Mouse (Mus musculus) embryonic facial prominence, embryonic 13.5 days (tissue): ENCODE measurements around the gene Nek6. TPM values are rescaled to one million over a fixed set of nuclear protein-coding genes. Genes with fewer than 3 reads are reported as not detected.

Experiments used
- ATAC-seq: fragments of 200-750 bp; cut with Nextera tagmentation; 2 replicates; pipeline ENCODE4 v1.8.0; 2017; ENCODE audit warnings: low read depth; ENCODE audit not compliant: insufficient number of reproducible peaks, insufficient read depth, low FRiP score, low TSS enrichment
- H3K27ac ChIP-seq: fragments of 300-500 bp; sonication (generic); 2 replicates; pipeline ENCODE4 v1.5.1; 2015; ENCODE audit warnings: moderate library complexity, mild to moderate bottlenecking, inconsistent platforms
- H3K27me3 ChIP-seq: fragments of 300-500 bp; sonication (generic); 2 replicates; pipeline ENCODE4 v1.6.1; 2015; ENCODE audit warnings: mild to moderate bottlenecking, inconsistent platforms
- H3K36me3 ChIP-seq: fragments of 300-500 bp; sonication (generic); 2 replicates; pipeline ENCODE4 v1.6.1; 2015; ENCODE audit warnings: mild to moderate bottlenecking, inconsistent platforms
- H3K4me1 ChIP-seq: fragments of 300-500 bp; sonication (generic); 2 replicates; pipeline ENCODE4 v1.6.1; 2015; ENCODE audit warnings: inconsistent platforms
- H3K4me2 ChIP-seq: fragments of 300-500 bp; sonication (generic); 2 replicates; pipeline ENCODE4 v1.6.1; 2015; ENCODE audit warnings: moderate library complexity, mild to moderate bottlenecking, inconsistent platforms
- H3K4me3 ChIP-seq: fragments of 300-500 bp; sonication (generic); 2 replicates; pipeline ENCODE4 v1.5.1; 2015; ENCODE audit warnings: mild to moderate bottlenecking, inconsistent platforms
- H3K9ac ChIP-seq: fragments of 300-500 bp; sonication (generic); 2 replicates; pipeline ENCODE4 v1.6.1; 2015; ENCODE audit warnings: mild to moderate bottlenecking, inconsistent platforms
- H3K9me3 ChIP-seq: fragments of 300-500 bp; sonication (generic); 2 replicates; pipeline ENCODE4 v1.6.1; 2016; ENCODE audit warnings: inconsistent platforms
- WGBS: fragments of 180-500 bp; shearing (Covaris S2); methylation state at CpG from one replicate; pipeline ENCODE4 v1.1.7; 2015; ENCODE audit warnings: mixed read lengths; 5-methylcytosine and 5-hydroxymethylcytosine counted together
- polyA plus RNA-seq: library from polyadenylated mRNA; unstranded; fragments of >200 nt; fragmentation: Nextera tagmentation; extraction: Ambion mirVana; gene quantifications from 2 replicates; pipeline ENCODE4 v1.2.1, GENCODE M21; 2015

Gene Nek6
- polyA plus RNA-seq, 1 experiment from 2014 or later, result 114 TPM

DNA sequence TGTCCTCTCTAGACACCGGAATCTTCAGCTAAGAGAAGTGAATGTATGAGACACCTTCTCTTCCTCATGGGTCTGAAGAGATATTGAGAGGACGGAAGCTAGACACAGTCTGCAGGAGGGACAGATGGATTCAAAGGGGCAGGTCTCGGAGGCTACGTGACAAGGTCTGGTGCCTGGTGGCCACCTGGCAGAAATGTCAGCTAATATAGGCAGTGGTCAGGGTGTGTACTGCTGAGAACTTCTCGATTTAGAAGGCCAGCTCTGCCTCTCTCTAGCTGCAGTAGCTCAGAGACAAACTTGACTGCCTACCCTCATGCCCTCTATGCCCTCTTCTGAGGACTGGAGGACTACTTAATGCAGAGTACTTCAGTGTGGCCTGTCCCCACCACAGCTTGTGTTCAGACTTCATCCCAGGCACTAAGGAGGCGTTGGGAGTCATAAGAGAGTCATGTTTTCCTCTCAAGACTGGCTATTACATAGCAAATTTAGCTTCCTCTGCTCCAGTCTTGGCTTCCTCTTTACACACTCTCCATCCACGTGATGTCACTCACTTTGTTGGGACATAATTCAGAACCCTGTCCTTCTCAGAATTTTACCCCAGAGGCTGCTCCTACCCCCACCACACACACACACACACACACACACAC lies 28.3 kb upstream of the Nek6 start:
- no peak overlapping the region for H3K4me3 ChIP-seq
- H3K27ac ChIP-seq, result no peak overlapping the region
- no peaks in the 10 kb centered on the region for H3K36me3 ChIP-seq
- no peak overlapping the region for H3K4me2 ChIP-seq
- WGBS, result 87% methylated on average over 7 of the region's 7 CpGs
- peaks cover 5% of the 10 kb centered on the region; the same call in 1 of the 2 replicates for H3K4me1 ChIP-seq
- H3K9me3 ChIP-seq, result no peaks in the 10 kb centered on the region
- H3K27me3 ChIP-seq, result no peaks in the 10 kb centered on the region
- no peak for ATAC-seq
- no peak overlapping the region for H3K9ac ChIP-seq

DNA sequence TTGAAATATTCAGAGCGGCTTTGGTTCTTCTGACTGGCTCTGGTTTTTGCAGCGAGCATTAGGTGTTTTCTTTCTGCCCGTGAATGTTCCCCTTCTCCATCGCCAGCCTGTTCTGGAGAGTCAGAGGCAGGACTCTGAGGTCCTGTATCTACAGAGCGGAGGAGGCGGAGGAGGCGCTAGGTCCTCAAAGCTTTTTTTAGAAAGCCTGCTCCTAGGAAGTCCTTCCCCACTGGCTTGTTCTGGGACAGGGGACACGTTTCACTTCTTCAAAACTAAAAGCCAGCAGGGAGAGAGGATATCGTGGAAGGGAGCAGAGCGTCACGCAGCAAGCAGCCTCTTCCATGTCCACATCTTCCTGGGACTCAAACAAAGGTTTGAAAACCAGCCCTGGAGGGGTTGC lies 26.9 kb upstream of the Nek6 start:
- Histone ChIP-seq H3K9me3 (no peaks in the 10 kb centered on the region), H3K9ac (no peak overlapping the region), H3K27me3 (no peaks in the 10 kb centered on the region), H3K4me2 (no peak overlapping the region), H3K4me1 (peaks cover 5% of the 10 kb centered on the region; the same call in 1 of the 2 replicates), H3K36me3 (no peaks in the 10 kb centered on the region), H3K27ac (no peak overlapping the region), H3K4me3 (no peak overlapping the region)
- no peak for ATAC-seq
- 78% methylated on average over 11 of the region's 11 CpGs for WGBS

DNA sequence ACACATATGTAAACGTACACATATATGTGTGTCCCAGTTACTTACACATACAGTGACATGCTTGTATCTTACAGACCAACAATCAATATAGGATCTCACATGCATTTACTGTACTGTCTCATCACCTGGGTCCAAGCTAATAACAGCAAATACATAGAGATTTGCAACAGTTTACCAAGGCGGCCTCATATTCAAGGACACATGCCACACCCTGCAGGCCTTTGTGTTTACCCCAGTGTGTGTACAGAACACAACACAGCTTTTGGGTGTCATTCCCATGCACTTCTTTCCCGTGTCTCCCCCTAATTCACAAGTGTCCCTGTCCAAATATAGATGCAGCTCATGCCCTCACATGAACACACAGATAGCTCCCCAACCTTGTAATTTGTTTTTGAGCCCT lies 26.0 kb upstream of the Nek6 start:
- 85% methylated on average over 3 of the region's 3 CpGs for WGBS
- no peak for ATAC-seq
- 0 out of 2 replicates have a peak overlapping the region, but pooled peaks have one; percentile 39 for H3K27ac ChIP-seq
- no peak overlapping the region for H3K9ac ChIP-seq
- no peaks in the 10 kb centered on the region for H3K9me3 ChIP-seq
- no peaks in the 10 kb centered on the region for H3K27me3 ChIP-seq
- no peak overlapping the region for H3K4me3 ChIP-seq
- no peak overlapping the region for H3K4me2 ChIP-seq
- no peaks in the 10 kb centered on the region for H3K36me3 ChIP-seq
- H3K4me1 ChIP-seq, result peaks cover 5% of the 10 kb centered on the region; the same call in 1 of the 2 replicates

DNA sequence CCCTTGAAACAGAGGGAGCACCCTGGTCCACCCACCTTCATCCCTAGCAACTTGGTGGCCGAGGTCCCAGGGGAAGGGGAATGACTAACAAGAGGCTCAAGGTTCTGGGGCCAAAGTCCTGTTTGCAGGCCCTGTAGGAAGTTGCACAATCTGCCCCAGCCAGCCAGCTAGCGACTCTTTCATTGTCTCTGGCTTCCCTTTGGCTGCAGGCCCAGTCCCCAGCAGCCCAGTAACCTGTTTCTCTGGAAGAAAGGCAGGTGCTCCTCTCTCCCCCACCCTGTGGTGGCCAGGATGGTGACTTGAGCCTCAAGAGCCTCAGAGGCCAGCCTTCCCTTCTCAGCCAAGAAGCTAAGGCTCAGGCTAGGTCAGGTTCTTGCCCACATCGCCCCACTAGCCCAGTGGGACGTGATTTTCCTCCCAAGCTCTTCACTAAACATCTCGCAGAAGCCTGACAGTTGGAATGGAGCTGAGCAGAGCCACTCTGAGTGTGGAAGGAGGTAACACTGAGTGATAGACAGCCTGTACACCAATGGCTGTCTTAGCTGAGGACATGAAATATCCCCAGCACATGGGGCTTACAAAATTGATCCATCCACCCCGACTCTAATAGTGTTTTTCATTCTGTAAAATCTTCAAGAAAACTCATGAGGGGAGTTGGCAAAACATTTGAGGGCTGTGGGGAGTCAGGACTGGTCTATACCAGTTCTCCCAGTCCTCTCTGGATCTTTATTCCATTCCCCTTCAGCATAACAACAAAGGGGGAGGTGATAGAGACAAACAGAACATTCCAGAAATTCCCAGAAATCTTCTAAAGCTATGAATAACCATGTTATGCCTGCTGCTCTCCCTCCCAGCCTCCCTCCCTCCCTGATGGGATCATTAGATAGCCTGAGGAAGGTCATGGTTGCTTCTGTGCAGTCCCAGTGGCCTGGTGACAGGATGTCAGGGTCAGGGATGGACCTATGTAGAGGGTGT lies 25.2 kb upstream of the Nek6 start:
- ATAC-seq, result peak; percentile 50; the same call in 1 of the 2 replicates
- WGBS, result 72% methylated on average over 6 of the region's 6 CpGs
- H3K27ac ChIP-seq, result peak overlapping the region; percentile 51; the same call in 1 of the 2 replicates
- no peaks in the 10 kb centered on the region for H3K9me3 ChIP-seq
- H3K27me3 ChIP-seq, result no peaks in the 10 kb centered on the region
- H3K4me2 ChIP-seq, result no peak overlapping the region
- peaks cover 5% of the 10 kb centered on the region; the same call in 1 of the 2 replicates for H3K4me1 ChIP-seq
- H3K4me3 ChIP-seq, result no peak overlapping the region
- H3K36me3 ChIP-seq, result no peaks in the 10 kb centered on the region
- no peak overlapping the region for H3K9ac ChIP-seq

DNA sequence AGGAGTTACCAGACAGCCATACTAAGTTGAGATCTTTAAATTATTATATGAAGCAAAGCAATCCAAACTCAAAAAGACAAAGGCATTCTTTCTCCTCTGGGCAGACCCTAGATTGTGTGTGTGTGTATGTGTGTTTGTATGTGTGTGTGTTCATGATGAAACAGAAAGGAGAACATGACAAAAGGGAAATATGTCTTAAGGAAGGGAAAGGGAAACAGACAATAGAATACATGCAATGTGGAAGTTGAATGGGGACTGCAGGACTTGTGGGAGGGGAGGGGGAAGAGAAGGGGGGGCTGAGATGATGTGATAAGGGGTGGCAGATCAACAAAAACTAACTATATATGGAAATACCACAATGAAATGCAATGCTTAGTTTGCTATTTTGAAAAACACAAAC lies 13.8 kb upstream of the Nek6 start:
- H3K4me2 ChIP-seq, result no peak overlapping the region
- no peaks in the 10 kb centered on the region for H3K27me3 ChIP-seq
- H3K9me3 ChIP-seq, result no peaks in the 10 kb centered on the region
- H3K36me3 ChIP-seq, result no peaks in the 10 kb centered on the region
- H3K4me3 ChIP-seq, result no peak overlapping the region
- H3K27ac ChIP-seq, result no peak overlapping the region
- H3K4me1 ChIP-seq, result peaks cover 9% of the 10 kb centered on the region; the same call in 1 of the 2 replicates
- no peak for ATAC-seq
- no peak overlapping the region for H3K9ac ChIP-seq

DNA sequence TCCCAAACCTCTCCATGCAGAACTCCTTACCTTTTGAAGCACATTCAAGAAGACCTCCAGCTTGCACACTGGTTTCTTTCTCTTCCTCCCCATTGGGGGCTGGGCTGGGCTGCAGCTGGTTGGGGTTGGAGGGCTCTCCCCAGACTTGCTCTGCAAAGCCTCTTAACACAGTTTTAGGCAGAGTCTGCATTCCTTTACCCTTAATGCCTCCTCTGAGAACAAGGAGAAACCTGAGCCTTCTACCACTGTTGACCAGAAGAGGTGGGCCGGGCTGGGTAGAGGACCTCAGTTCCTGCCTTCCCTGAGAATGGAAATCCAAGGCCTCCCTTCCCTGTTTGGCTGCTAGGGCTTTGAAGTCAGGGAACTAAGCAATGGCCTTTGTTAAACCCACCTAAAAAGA lies 9.8 kb upstream of the Nek6 start:
- Histone ChIP-seq H3K9ac (no peak overlapping the region), H3K4me3 (no peak overlapping the region), H3K4me1 (peaks cover 16% of the 10 kb centered on the region; the same call in 1 of the 2 replicates), H3K4me2 (no peak overlapping the region), H3K36me3 (no peaks in the 10 kb centered on the region), H3K9me3 (no peaks in the 10 kb centered on the region), H3K27me3 (no peaks in the 10 kb centered on the region), H3K27ac (no peak overlapping the region)
- 15% methylated on average over 1 of the region's 1 CpGs for WGBS
- peak; percentile 56 for ATAC-seq

DNA sequence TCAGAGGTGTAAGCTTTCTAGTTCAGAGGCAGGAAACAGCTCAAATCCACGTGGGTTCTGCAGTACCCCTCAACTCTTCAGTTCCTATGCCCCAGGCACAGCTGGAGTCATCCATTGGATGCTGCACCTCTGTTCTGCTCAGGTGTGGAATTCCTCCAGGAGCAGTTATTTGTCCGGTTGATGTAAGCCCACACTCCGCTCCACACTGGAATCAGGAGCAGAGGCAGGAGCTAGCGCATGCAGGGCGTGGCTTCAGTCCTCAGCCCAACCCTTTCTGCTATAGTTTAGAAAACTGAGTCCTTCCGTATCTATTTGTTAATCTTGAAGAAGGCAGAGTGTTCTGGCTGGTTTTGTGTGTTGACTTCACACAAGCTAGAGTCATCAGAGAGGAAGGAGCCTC lies 9.3 kb upstream of the Nek6 start:
- H3K27me3 ChIP-seq, result no peaks in the 10 kb centered on the region
- peaks cover 16% of the 10 kb centered on the region; the same call in 1 of the 2 replicates for H3K4me1 ChIP-seq
- H3K9me3 ChIP-seq, result no peaks in the 10 kb centered on the region
- ATAC-seq, result no peak
- H3K36me3 ChIP-seq, result no peaks in the 10 kb centered on the region
- 70% methylated on average over 6 of the region's 6 CpGs for WGBS
- H3K4me3 ChIP-seq, result no peak overlapping the region
- no peak overlapping the region for H3K27ac ChIP-seq
- H3K9ac ChIP-seq, result no peak overlapping the region
- no peak overlapping the region for H3K4me2 ChIP-seq

DNA sequence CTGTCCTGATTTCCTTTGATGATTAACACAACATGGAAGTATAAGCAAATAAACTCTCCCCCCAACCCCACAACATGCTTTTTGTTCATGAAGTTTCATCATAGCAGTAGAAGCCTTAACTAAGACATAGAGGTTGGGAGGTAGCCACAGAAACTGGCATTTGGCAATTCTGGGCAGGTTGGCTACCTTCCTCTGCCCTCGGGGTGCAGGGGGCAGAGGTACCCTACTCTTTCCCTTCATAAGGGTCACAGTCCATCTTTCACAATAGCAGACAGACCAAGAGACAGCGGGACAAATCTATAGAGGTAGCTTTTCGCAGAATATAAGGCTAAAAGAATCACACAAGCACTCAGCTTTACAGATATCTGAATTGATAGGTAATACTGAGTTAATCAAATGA lies 8.7 kb upstream of the Nek6 start:
- Histone ChIP-seq H3K9ac (no peak overlapping the region), H3K27ac (no peak overlapping the region), H3K36me3 (no peaks in the 10 kb centered on the region)

DNA sequence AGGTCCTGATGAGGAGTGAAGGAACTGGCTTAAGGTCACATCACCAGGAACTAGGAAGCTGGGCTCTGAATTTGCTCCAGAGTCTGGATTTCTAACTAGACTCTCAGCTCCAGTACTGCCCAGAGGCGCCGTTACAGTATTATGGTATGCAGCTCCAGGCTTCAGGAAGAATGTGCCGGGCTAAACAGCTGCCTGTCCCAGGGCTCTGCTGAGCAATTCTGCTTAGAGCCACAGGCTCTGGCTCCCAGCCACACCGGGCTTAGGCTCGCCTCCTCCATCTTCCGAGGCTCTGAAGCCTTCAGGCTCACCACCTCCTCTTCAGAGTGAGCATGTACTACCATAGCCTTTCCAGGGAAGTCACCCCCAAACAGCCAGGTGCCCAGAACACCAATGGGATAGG lies 7.1 kb upstream of the Nek6 start:
- WGBS, result 41% methylated on average over 6 of the region's 6 CpGs
- Histone ChIP-seq H3K4me2 (no peak overlapping the region), H3K27ac (no peak overlapping the region), H3K9me3 (no peaks in the 10 kb centered on the region), H3K4me1 (peaks cover 16% of the 10 kb centered on the region; the same call in 1 of the 2 replicates), H3K4me3 (no peak overlapping the region), H3K27me3 (no peaks in the 10 kb centered on the region), H3K36me3 (no peaks in the 10 kb centered on the region), H3K9ac (no peak overlapping the region)
- no peak for ATAC-seq

More for the DNA sequence above, 8.7 kb upstream of the Nek6 start:
- whole genome bisulfite sequencing, result 89% methylated on average over 3 of the region's 3 CpGs
- Histone ChIP-seq H3K4me2 (no peak overlapping the region), H3K27me3 (no peaks in the 10 kb centered on the region), H3K9me3 (no peaks in the 10 kb centered on the region), H3K4me1 (peaks cover 16% of the 10 kb centered on the region; the same call in 1 of the 2 replicates), H3K4me3 (no peak overlapping the region)
- no peak for ATAC-seq

DNA sequence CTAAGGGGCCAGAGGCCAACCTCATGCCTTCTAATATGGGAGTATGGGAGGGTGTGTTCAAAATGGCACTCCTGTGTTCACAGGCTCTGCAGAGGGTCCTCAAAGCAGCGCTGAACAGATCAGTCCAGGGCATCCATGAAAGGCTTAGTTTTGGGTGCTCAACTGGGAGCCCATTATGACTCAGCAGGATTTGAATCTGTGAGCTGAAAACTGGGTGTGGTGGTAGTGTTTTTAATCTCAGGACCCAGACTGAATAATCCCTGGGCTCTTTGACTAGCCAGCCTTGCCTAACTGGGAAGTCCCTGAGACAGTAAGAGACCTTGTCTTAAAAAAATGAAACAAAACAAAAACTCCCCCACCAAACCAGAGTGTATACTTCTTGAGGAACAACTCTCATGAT lies 4.3 kb upstream of the Nek6 start:
- H3K4me3 ChIP-seq, result no peak overlapping the region
- H3K9me3 ChIP-seq, result no peaks in the 10 kb centered on the region
- no peak for ATAC-seq
- no peak overlapping the region for H3K27ac ChIP-seq
- WGBS, result 85% methylated on average over 1 of the region's 1 CpGs
- H3K27me3 ChIP-seq, result no peaks in the 10 kb centered on the region
- no peak overlapping the region for H3K9ac ChIP-seq
- peaks cover 10% of the 10 kb centered on the region; the same call in 1 of the 2 replicates for H3K4me1 ChIP-seq
- no peak overlapping the region for H3K4me2 ChIP-seq
- no peaks in the 10 kb centered on the region for H3K36me3 ChIP-seq

DNA sequence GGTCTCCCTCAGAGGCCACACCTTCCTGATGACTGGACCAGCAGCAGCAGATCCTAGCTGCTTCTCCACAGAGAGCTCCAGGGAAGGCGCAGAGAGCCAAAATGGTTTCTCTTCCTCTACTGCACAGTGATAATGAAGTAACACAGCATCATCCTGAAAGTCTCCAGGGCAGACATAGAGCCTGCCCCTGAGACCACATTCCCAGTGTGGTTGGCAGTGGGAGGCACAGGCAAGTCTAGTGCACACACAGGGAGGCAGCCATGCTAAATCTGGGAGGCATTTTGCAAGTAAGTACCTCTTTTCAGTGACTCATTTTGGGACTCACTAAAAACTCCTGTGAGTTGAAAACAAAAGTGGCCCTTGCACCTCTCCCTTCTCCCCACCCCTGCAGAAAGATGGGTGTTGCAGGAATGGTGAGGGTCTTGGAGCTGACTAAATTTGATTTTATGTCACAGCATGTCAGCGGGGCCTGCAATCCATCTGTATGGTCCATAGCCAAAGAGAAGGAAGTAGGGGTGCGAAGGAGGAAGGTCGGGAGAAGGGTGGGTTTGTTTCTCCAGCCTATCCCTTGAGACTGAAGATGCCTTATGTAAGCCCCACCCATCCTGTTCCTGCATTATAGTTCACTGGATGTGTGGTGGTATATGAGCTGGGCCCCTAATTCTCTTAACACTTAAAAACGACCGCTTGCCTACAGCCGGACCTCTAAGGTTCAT lies 2.3 kb upstream of the Nek6 start:
- H3K4me3 ChIP-seq, result no peak overlapping the region
- no peak overlapping the region for H3K9ac ChIP-seq
- no peak overlapping the region for H3K27ac ChIP-seq
- H3K4me2 ChIP-seq, result no peak overlapping the region
- peaks cover 22% of the 10 kb centered on the region for H3K4me1 ChIP-seq
- no peaks in the 10 kb centered on the region for H3K9me3 ChIP-seq
- ATAC-seq, result no peak
- H3K36me3 ChIP-seq, result no peaks in the 10 kb centered on the region
- H3K27me3 ChIP-seq, result no peaks in the 10 kb centered on the region
- 76% methylated on average over 7 of the region's 7 CpGs for WGBS
